Mouse (Mus musculus) heart, adult 18-20 months (tissue): ENCODE results near the gene Mbd5. TPM values are rescaled to one million over a fixed set of nuclear protein-coding genes. Genes with fewer than 3 reads are reported as not detected.

Experiments used
- DNase-seq, 2 experiments: peaks; one replicate each; pipeline ENCODE4 v3.0.0; 2021 to 2022; ENCODE audit warnings: mixed read lengths in 1 of 2
- total RNA-seq, 2 experiments: library from RNA; stranded (reverse); gene quantifications; 2 replicates each; pipeline ENCODE4 v1.2.3; 2021

Gene Mbd5
- total RNA-seq, 2 experiments from 2014 or later: 31.5 to 33.8 TPM

- DNase-seq: peak; percentile 66 to 82
Measured at GRCm38 (mm10) chr2:49349813-49350212, 400.5 kb downstream of the Mbd5 start.

GRCm38 (mm10) chr2:49350852-49351251, 401.5 kb downstream of the Mbd5 start:
- DNase-seq: no peak

GRCm38 (mm10) chr2:49354066-49354465, 404.8 kb downstream of the Mbd5 start:
- no peak for DNase-seq

GRCm38 (mm10) chr2:49355867-49356266, 406.6 kb downstream of the Mbd5 start:
- no peak for DNase-seq

GRCm38 (mm10) chr2:49358128-49358814, 409.0 kb downstream of the Mbd5 start:
- no peak for DNase-seq

GRCm38 (mm10) chr2:49358839-49359520, 409.7 kb downstream of the Mbd5 start:
- DNase-seq: peak; percentile 40 to 75

GRCm38 (mm10) chr2:49359706-49360105, 410.4 kb downstream of the Mbd5 start:
- DNase-seq: no peak

GRCm38 (mm10) chr2:49364546-49364945, 415.2 kb downstream of the Mbd5 start:
- DNase-seq: no peak

- no peak for DNase-seq
Measured at GRCm38 (mm10) chr2:49366878-49367545, 417.7 kb downstream of the Mbd5 start.

GRCm38 (mm10) chr2:49367546-49367917, 418.2 kb downstream of the Mbd5 start:
- DNase-seq: no peak

GRCm38 (mm10) chr2:49371632-49372031, 422.3 kb downstream of the Mbd5 start:
- DNase-seq: no peak

- DNase-seq: no peak
Measured at GRCm38 (mm10) chr2:49372586-49372985, 423.3 kb downstream of the Mbd5 start.

Other genes starting within 250 kb of the Mbd5 start
- 10 to 100 TPM; 15.1 to 16.0 TPM for gene Acvr2a, start 135.4 kb upstream of the Mbd5 start, total RNA-seq
- 10 to 100 TPM; 32.3 to 34.6 TPM for gene Orc4, start 769 bp downstream of the Mbd5 start, total RNA-seq